Mouse (Mus musculus): Measurements from ENCODE around the gene Aldh6a1. TPM values are rescaled to one million over a fixed set of nuclear protein-coding genes. Genes with fewer than 3 reads are reported as not detected.

Aldh6a1 gene
- polyA plus RNA-seq, 1 experiment from 2014 or later, result 25.7 TPM

- H3K4me3 ChIP-seq (ENCODE audit: low read depth, low read length), result no peak overlapping the region
- no peak for DNase-seq (ENCODE audit: low spot score)
- H3K27ac ChIP-seq (ENCODE audit: low read depth, low read length), result no peak overlapping the region
- no peak for ATAC-seq (ENCODE audit: insufficient read depth, low FRiP score, low TSS enrichment)
- no peaks in the 10 kb centered on the region for H3K36me3 ChIP-seq (ENCODE audit: control insufficient read depth, insufficient read depth, low read length)
- 75% methylated on average over 2 of the region's 2 CpGs for WGBS
- H3K9ac ChIP-seq (ENCODE audit: low read length), result no peak overlapping the region
- no peaks in the 10 kb centered on the region for H3K9me3 ChIP-seq (ENCODE audit: control insufficient read depth, low read length)
- no peaks in the 10 kb centered on the region for H3K4me1 ChIP-seq (ENCODE audit: control insufficient read depth, insufficient read depth, low read length)
- no peak overlapping the region for H3K4me2 ChIP-seq (ENCODE audit: low read depth)
- H3K27me3 ChIP-seq (ENCODE audit: control insufficient read depth, insufficient read depth, low read length), result no peaks in the 10 kb centered on the region
These were observed 12.1 kb downstream of the Aldh6a1 start for GRCm38 (mm10) chr12:84438697-84439096.

GRCm38 (mm10) chr12:84429825-84430224, 21.0 kb downstream of the Aldh6a1 start:
- H3K27me3 ChIP-seq (ENCODE audit: control insufficient read depth, insufficient read depth, low read length), result no peaks in the 10 kb centered on the region
- 89% methylated on average over 2 of the region's 2 CpGs for WGBS
- H3K9ac ChIP-seq (ENCODE audit: low read length), result no peak overlapping the region
- no peak overlapping the region for H3K4me3 ChIP-seq (ENCODE audit: low read depth, low read length)
- DNase-seq (ENCODE audit: low spot score) (no peak), ATAC-seq (ENCODE audit: insufficient read depth, low FRiP score, low TSS enrichment) (no peak)
- no peaks in the 10 kb centered on the region for H3K9me3 ChIP-seq (ENCODE audit: control insufficient read depth, low read length)
- H3K27ac ChIP-seq (ENCODE audit: low read depth, low read length), result no peak overlapping the region
- no peak overlapping the region for H3K4me2 ChIP-seq (ENCODE audit: low read depth)
- no peaks in the 10 kb centered on the region; the same call in 1 of the 2 replicates for H3K36me3 ChIP-seq (ENCODE audit: control insufficient read depth, insufficient read depth, low read length)
- no peaks in the 10 kb centered on the region for H3K4me1 ChIP-seq (ENCODE audit: control insufficient read depth, insufficient read depth, low read length)

- no peak overlapping the region for H3K9ac ChIP-seq (ENCODE audit: low read length)
- no peak overlapping the region for H3K4me2 ChIP-seq (ENCODE audit: low read depth)
- H3K36me3 ChIP-seq (ENCODE audit: control insufficient read depth, insufficient read depth, low read length), result no peaks in the 10 kb centered on the region
- no peaks in the 10 kb centered on the region for H3K27me3 ChIP-seq (ENCODE audit: control insufficient read depth, insufficient read depth, low read length)
- no peak for DNase-seq (ENCODE audit: low spot score)
- ATAC-seq (ENCODE audit: insufficient read depth, low FRiP score, low TSS enrichment), result no peak
- H3K4me1 ChIP-seq (ENCODE audit: control insufficient read depth, insufficient read depth, low read length), result no peaks in the 10 kb centered on the region
- WGBS, result 62% methylated on average over 3 of the region's 3 CpGs
- H3K27ac ChIP-seq (ENCODE audit: low read depth, low read length), result no peak overlapping the region
- no peaks in the 10 kb centered on the region for H3K9me3 ChIP-seq (ENCODE audit: control insufficient read depth, low read length)
- no peak overlapping the region for H3K4me3 ChIP-seq (ENCODE audit: low read depth, low read length)
These were observed 26.8 kb downstream of the Aldh6a1 start for GRCm38 (mm10) chr12:84423990-84424389.

- ATAC-seq (ENCODE audit: insufficient read depth, low FRiP score, low TSS enrichment) (peak; percentile 45; the same call in 1 of the 2 replicates), DNase-seq (ENCODE audit: low spot score) (no peak)
- Histone ChIP-seq H3K27me3 (ENCODE audit: control insufficient read depth, insufficient read depth, low read length) (no peaks in the 10 kb centered on the region), H3K36me3 (ENCODE audit: control insufficient read depth, insufficient read depth, low read length) (no peaks in the 10 kb centered on the region), H3K9me3 (ENCODE audit: control insufficient read depth, low read length) (0 out of 2 replicates have a peak, but pooled peaks cover 2% of the 10 kb centered on the region), H3K4me1 (ENCODE audit: control insufficient read depth, insufficient read depth, low read length) (no peaks in the 10 kb centered on the region), H3K4me2 (ENCODE audit: low read depth) (peak overlapping the region; percentile 77), H3K4me3 (ENCODE audit: low read depth, low read length) (peak overlapping the region; percentile 54), H3K27ac (ENCODE audit: low read depth, low read length) (no peak overlapping the region), H3K9ac (ENCODE audit: low read length) (peak overlapping the region; percentile 71)
- 33% methylated on average over 18 of the region's 18 CpGs for WGBS
These were observed 33.2 kb downstream of the Aldh6a1 start for GRCm38 (mm10) chr12:84417605-84417922.

GRCm38 (mm10) chr12:84416834-84417604, 33.8 kb downstream of the Aldh6a1 start, which contains the start of gene Rnf113a2:
Gene Rnf113a2, plus strand, starts transcription at chr12:84417196.
- H3K4me1 ChIP-seq (ENCODE audit: control insufficient read depth, insufficient read depth, low read length), result no peaks in the 10 kb centered on the region
- peak; percentile 67; the same call in 1 of the 2 replicates for ATAC-seq (ENCODE audit: insufficient read depth, low FRiP score, low TSS enrichment)
- peak within 1 kb of the TSS; percentile 71 for H3K9ac ChIP-seq (ENCODE audit: low read length)
- DNase-seq (ENCODE audit: low spot score), result peak; percentile 91
- H3K27me3 ChIP-seq (ENCODE audit: control insufficient read depth, insufficient read depth, low read length), result no peaks in the 10 kb centered on the region
- peak within 1 kb of the TSS; percentile 77 for H3K4me2 ChIP-seq (ENCODE audit: low read depth)
- 3% methylated on average over 50 of the region's 50 CpGs for WGBS
- no peaks in the 10 kb centered on the region for H3K36me3 ChIP-seq (ENCODE audit: control insufficient read depth, insufficient read depth, low read length)
- no peak within 1 kb of the TSS for H3K27ac ChIP-seq (ENCODE audit: low read depth, low read length)
- 0 out of 2 replicates have a peak, but pooled peaks cover 2% of the 10 kb centered on the region for H3K9me3 ChIP-seq (ENCODE audit: control insufficient read depth, low read length)
- H3K4me3 ChIP-seq (ENCODE audit: low read depth, low read length), result peak within 1 kb of the TSS; percentile 54

GRCm38 (mm10) chr12:84408819-84409507, 41.8 kb downstream of the Aldh6a1 start, which contains the start of the genes Entpd5 and Bbof1:
Gene Entpd5, minus strand, starts transcription at chr12:84409029.
Gene Bbof1, plus strand, starts transcription at chr12:84409071.
- ATAC-seq (ENCODE audit: insufficient read depth, low FRiP score, low TSS enrichment) (peak; percentile 93), DNase-seq (ENCODE audit: low spot score) (peak; percentile 93)
- Histone ChIP-seq H3K36me3 (ENCODE audit: control insufficient read depth, insufficient read depth, low read length) (no peaks in the 10 kb centered on the region), H3K4me3 (ENCODE audit: low read depth, low read length) (peak within 1 kb of the TSS; percentile 71), H3K9ac (ENCODE audit: low read length) (peak within 1 kb of the TSS; percentile 81), H3K27ac (ENCODE audit: low read depth, low read length) (peak within 1 kb of the TSS; percentile 63), H3K9me3 (ENCODE audit: control insufficient read depth, low read length) (no peaks in the 10 kb centered on the region), H3K27me3 (ENCODE audit: control insufficient read depth, insufficient read depth, low read length) (no peaks in the 10 kb centered on the region), H3K4me1 (ENCODE audit: control insufficient read depth, insufficient read depth, low read length) (no peaks in the 10 kb centered on the region), H3K4me2 (ENCODE audit: low read depth) (peak within 1 kb of the TSS; percentile 95)
- 2% methylated on average over 63 of the region's 63 CpGs for WGBS

GRCm38 (mm10) chr12:84407874-84408818, 42.7 kb downstream of the Aldh6a1 start:
- WGBS, result 2% methylated on average over 50 of the region's 52 CpGs
- H3K4me3 ChIP-seq (ENCODE audit: low read depth, low read length), result peak overlapping the region; percentile 71
- peak overlapping the region; percentile 95 for H3K4me2 ChIP-seq (ENCODE audit: low read depth)
- H3K27ac ChIP-seq (ENCODE audit: low read depth, low read length), result peak overlapping the region; percentile 63
- peak; percentile 74 for ATAC-seq (ENCODE audit: insufficient read depth, low FRiP score, low TSS enrichment)
- no peak for DNase-seq (ENCODE audit: low spot score)
- peak overlapping the region; percentile 81 for H3K9ac ChIP-seq (ENCODE audit: low read length)
- H3K27me3 ChIP-seq (ENCODE audit: control insufficient read depth, insufficient read depth, low read length), result no peaks in the 10 kb centered on the region
- H3K36me3 ChIP-seq (ENCODE audit: control insufficient read depth, insufficient read depth, low read length), result no peaks in the 10 kb centered on the region
- no peaks in the 10 kb centered on the region for H3K4me1 ChIP-seq (ENCODE audit: control insufficient read depth, insufficient read depth, low read length)
- no peaks in the 10 kb centered on the region for H3K9me3 ChIP-seq (ENCODE audit: control insufficient read depth, low read length)

GRCm38 (mm10) chr12:84407259-84407658, 43.5 kb downstream of the Aldh6a1 start:
- Histone ChIP-seq H3K4me1 (ENCODE audit: control insufficient read depth, insufficient read depth, low read length) (no peaks in the 10 kb centered on the region), H3K27me3 (ENCODE audit: control insufficient read depth, insufficient read depth, low read length) (no peaks in the 10 kb centered on the region), H3K4me2 (ENCODE audit: low read depth) (no peak overlapping the region), H3K4me3 (ENCODE audit: low read depth, low read length) (no peak overlapping the region), H3K9ac (ENCODE audit: low read length) (no peak overlapping the region), H3K36me3 (ENCODE audit: control insufficient read depth, insufficient read depth, low read length) (no peaks in the 10 kb centered on the region), H3K9me3 (ENCODE audit: control insufficient read depth, low read length) (no peaks in the 10 kb centered on the region), H3K27ac (ENCODE audit: low read depth, low read length) (no peak overlapping the region)
- DNase-seq (ENCODE audit: low spot score) (no peak), ATAC-seq (ENCODE audit: insufficient read depth, low FRiP score, low TSS enrichment) (no peak)
- 63% methylated on average over 4 of the region's 4 CpGs for WGBS
